Mouse (Mus musculus): ENCODE data around the gene Ly6g5c. TPM values are rescaled to one million over a fixed set of nuclear protein-coding genes. Genes with fewer than 3 reads are reported as not detected.

Ly6g5c gene
- not detected for polyA plus RNA-seq (2014; fragmentation: Illumina TruSeq; extraction: RNeasy Lipid Tissue Mini Kit (QIAGEN cat#74804))

GRCm38 (mm10) chr17:35108097-35108496, at the start of gene Ly6g5c:
Ly6g5c (plus strand) TSS chr17:35108279.

GRCm38 (mm10) chr17:35058911-35059892, 48.9 kb upstream of the Ly6g5c start, which contains the start of gene Ddah2:
Ddah2 (plus strand) TSS chr17:35059035.

GRCm38 (mm10) chr17:35064951-35065947, 42.8 kb upstream of the Ly6g5c start, which contains the start of gene Ly6g6c:
Ly6g6c (plus strand) TSS chr17:35065388.

GRCm38 (mm10) chr17:35066084-35066483, 42.0 kb upstream of the Ly6g5c start, which contains the start of gene Mpig6b:
Mpig6b (minus strand) TSS chr17:35066184.

GRCm38 (mm10) chr17:35076507-35077176, 31.4 kb upstream of the Ly6g5c start, which contains the start of gene Ly6g6e:
Ly6g6e (plus strand) TSS chr17:35076902.

GRCm38 (mm10) chr17:35077786-35078233, 30.3 kb upstream of the Ly6g5c start, which contains the start of gene Ly6g6d:
Ly6g6d (minus strand) TSS chr17:35078065.

GRCm38 (mm10) chr17:35085208-35085865, 22.7 kb upstream of the Ly6g5c start, which contains the start of gene Ly6g6f:
Ly6g6f (minus strand) TSS chr17:35085610.

GRCm38 (mm10) chr17:35088825-35089644, 19.0 kb upstream of the Ly6g5c start, which contains the start of gene Abhd16a:
Abhd16a (plus strand) TSS chr17:35089263.

GRCm38 (mm10) chr17:35115046-35116019, 7.3 kb downstream of the Ly6g5c start, which contains the start of gene Ly6g5b:
Ly6g5b (minus strand) TSS chr17:35115428.

GRCm38 (mm10) chr17:35121143-35121799, 13.2 kb downstream of the Ly6g5c start, which contains the start of gene Gpank1:
Gpank1 (plus strand) TSS chr17:35121455.

GRCm38 (mm10) chr17:35121871-35122303, 13.8 kb downstream of the Ly6g5c start, which contains the start of gene Csnk2b:
Csnk2b (minus strand) TSS chr17:35122053.

GRCm38 (mm10) chr17:35126206-35126611, 18.1 kb downstream of the Ly6g5c start, which contains the start of gene D17H6S53E:
D17H6S53E (plus strand) TSS chr17:35126373.

GRCm38 (mm10) chr17:35131500-35132173, 23.6 kb downstream of the Ly6g5c start, which contains the start of gene Apom:
Apom (minus strand) TSS chr17:35132050.

GRCm38 (mm10) chr17:35134801-35135590, 26.9 kb downstream of the Ly6g5c start, which contains the start of gene Bag6:
Bag6 (plus strand) TSS chr17:35135178.

